18 mouse cellular contexts compared by ENCODE assay signal in genomic region chr2:181470285-181470684, GRCm38 (mm10). TPM values are rescaled to one million over a fixed set of nuclear protein-coding genes. Genes with fewer than 3 reads are reported as not detected.
DNase-seq lines count a peak whose midpoint lies in the region; ATAC-seq and TF ChIP-seq lines count a peak whose summit lies in the region.
"Had no signal": no experiment of that assay in that cellular context is flagged by ENCODE, and none has a peak within 500 bp of the region (broad histone marks: within the 10 kb centered on the region; RNA-seq: fewer than 3 reads in every experiment).

No protein-coding gene starts in this region.

- H3K4me1 ChIP-seq in kidney, adult 2 months (ENCODE audit: control insufficient read depth, insufficient read depth, low read length) = no peaks in the 10 kb centered on the region
- H3K4me1 ChIP-seq in heart, embryonic 13.5 days = peaks cover 29% of the 10 kb centered on the region
- H3K4me1 ChIP-seq in intestine, postnatal 0 days (replicated peaks; ENCODE audit: control insufficient read depth, insufficient read depth, low read length) = no peaks in the 10 kb centered on the region
- H3K4me1 ChIP-seq: hindbrain, embryonic 15.5 days had no signal

- H3K9ac ChIP-seq in heart, embryonic 13.5 days = 0 out of 2 replicates have a peak overlapping the region, but pooled peaks have one; percentile 48
- H3K9ac ChIP-seq in intestine, postnatal 0 days (ENCODE audit: low read depth, low read length) = no peak overlapping the region
- H3K9ac ChIP-seq: forebrain, postnatal 0 days; hindbrain, embryonic 15.5 days; liver, embryonic 15.5 days had no signal

- no peak for TF ChIP-seq CTCF in kidney, adult 2 months (conservative IDR thresholded peaks at IDR 0.05; ENCODE audit: insufficient read depth, insufficient read length, low read depth, low read length)
- no peak for TF ChIP-seq CTCF in intestine, postnatal 0 days (IDR thresholded peaks at IDR 0.05; ENCODE audit: low read depth)

- no peak for ATAC-seq in heart, embryonic 13.5 days (ENCODE audit: extremely low read depth, insufficient number of reproducible peaks, low FRiP score, low TSS enrichment)
- ATAC-seq in intestine, postnatal 0 days = no peak
- ATAC-seq: forebrain, postnatal 0 days had no signal

- peak overlapping the region; percentile 78 for H3K27ac ChIP-seq in kidney, adult 2 months (ENCODE audit: insufficient read depth, low read depth, low read length)
- peak overlapping the region; percentile 84 for H3K27ac ChIP-seq in heart, embryonic 13.5 days (replicated peaks)
- H3K27ac ChIP-seq in intestine, postnatal 0 days (ENCODE audit: low read depth, low read length) = no peak overlapping the region
- H3K27ac ChIP-seq: hindbrain, embryonic 15.5 days; liver, embryonic 15.5 days had no signal

- 65% methylated on average over 2 of the region's 2 CpGs for WGBS in kidney, adult 2 months
- WGBS in heart, embryonic 13.5 days = 53% methylated on average over 2 of the region's 2 CpGs
- WGBS in intestine, postnatal 0 days = 52% methylated on average over 2 of the region's 2 CpGs

- H3K27me3 ChIP-seq in kidney, adult 2 months (replicated peaks; ENCODE audit: control insufficient read depth, insufficient read depth, low read length) = no peaks in the 10 kb centered on the region
- no peaks in the 10 kb centered on the region for H3K27me3 ChIP-seq in heart, embryonic 13.5 days (replicated peaks)
- H3K27me3 ChIP-seq in intestine, postnatal 0 days (replicated peaks; ENCODE audit: control insufficient read depth, insufficient read depth, low read length) = no peaks in the 10 kb centered on the region
- H3K27me3 ChIP-seq: hindbrain, embryonic 15.5 days; liver, embryonic 15.5 days had no signal

- peak; percentile 48 for DNase-seq in adrenal gland, adult 2 months
- DNase-seq in adrenal gland, postnatal 25 days = no peak
- peak; percentile 70 for DNase-seq in kidney, adult 2 months
- DNase-seq in kidney, adult 9 months = no peak
- DNase-seq in lung, postnatal 10 days = peak; percentile 37
- DNase-seq in urinary bladder, postnatal 14 days (ENCODE audit: low spot score) = no peak
- DNase-seq: adrenal gland, adult 8-10 months; forebrain, postnatal 0 days; gastrocnemius, postnatal 14 days had no signal

- no peak overlapping the region for H3K4me2 ChIP-seq in heart, embryonic 13.5 days
- H3K4me2 ChIP-seq in intestine, postnatal 0 days (replicated peaks; ENCODE audit: low read depth) = no peak overlapping the region
- H3K4me2 ChIP-seq: hindbrain, embryonic 15.5 days; liver, embryonic 15.5 days; midbrain, embryonic 11.5 days had no signal

- H3K4me3 ChIP-seq in kidney, adult 2 months (ENCODE audit: insufficient read depth, low read depth, low read length) = no peak overlapping the region
- no peak overlapping the region for H3K4me3 ChIP-seq in heart, embryonic 13.5 days
- H3K4me3 ChIP-seq in intestine, postnatal 0 days (ENCODE audit: low read depth, low read length) = no peak overlapping the region
- H3K4me3 ChIP-seq: hindbrain, embryonic 15.5 days; liver, embryonic 15.5 days; myocyte had no signal

- H3K36me3 ChIP-seq in kidney, adult 2 months (ENCODE audit: control insufficient read depth, insufficient read depth, low read length) = no peaks in the 10 kb centered on the region
- H3K36me3 ChIP-seq in heart, embryonic 13.5 days = no peaks in the 10 kb centered on the region
- H3K36me3 ChIP-seq in intestine, postnatal 0 days (ENCODE audit: control insufficient read depth, insufficient read depth) = no peaks in the 10 kb centered on the region
- H3K36me3 ChIP-seq: hindbrain, embryonic 15.5 days; liver, embryonic 15.5 days had no signal

- no peak for TF ChIP-seq POLR2A in kidney, adult 2 months (IDR thresholded peaks at IDR 0.05; ENCODE audit: low read depth, low read length)

- H3K9me3 ChIP-seq in heart, embryonic 13.5 days = no peaks in the 10 kb centered on the region
- H3K9me3 ChIP-seq in intestine, postnatal 0 days (ENCODE audit: control insufficient read depth) = no peaks in the 10 kb centered on the region
- H3K9me3 ChIP-seq: hindbrain, embryonic 15.5 days; liver, embryonic 15.5 days had no signal

RNA-seq across cellular contexts. Expression of gene Zbtb46, which starts 11.1 kb away (rescaled TPM):
- 10 to 100 TPM in 1 of 2 experiments, 1 to 10 TPM in 1; 9.5 to 16.3 TPM for total RNA-seq in adrenal gland, adult 2 months (2021)
- polyA plus RNA-seq in adrenal gland, adult 2 months (2012; rRNA removed) = 6.0 and 6.2 TPM in 2 replicates
- 14.6 and 20.8 TPM in 2 replicates for total RNA-seq in adrenal gland, postnatal 25 days (2021)
- polyA plus RNA-seq in kidney, adult 2 months (2012; rRNA removed) = 7.7 and 8.0 TPM in 2 replicates
- 10.6 TPM in 2 replicates for polyA plus RNA-seq in heart, embryonic 13.5 days (2015; fragmentation: Nextera tagmentation; extraction: Ambion mirVana)
- 2.1 and 2.3 TPM in 2 replicates for polyA plus RNA-seq in intestine, postnatal 0 days (2015; fragmentation: Nextera tagmentation; extraction: Ambion mirVana)

RNA-seq across cellular contexts. Expression of gene Abhd16b, which starts 22.7 kb away (rescaled TPM):
- not detected for total RNA-seq in adrenal gland, adult 2 months (2021)
- polyA plus RNA-seq in adrenal gland, adult 2 months (2012; rRNA removed) = not detected in 2 replicates
- not detected in 2 replicates for total RNA-seq in adrenal gland, postnatal 25 days (2021)
- polyA plus RNA-seq in kidney, adult 2 months (2012; rRNA removed) = not detected in 2 replicates
- polyA plus RNA-seq in heart, embryonic 13.5 days (2015; fragmentation: Nextera tagmentation; extraction: Ambion mirVana) = 0.11 and 0.27 TPM in 2 replicates
- polyA plus RNA-seq in intestine, postnatal 0 days (2015; fragmentation: Nextera tagmentation; extraction: Ambion mirVana) = 0.07 TPM in 1 of 2 replicates, not detected in the other
- total RNA-seq: adrenal gland, adult 8-10 months; forebrain, postnatal 0 days; gastrocnemius, postnatal 14 days; layer of hippocampus, adult 18-20 months; left cerebral cortex, postnatal 25 days had no signal
- polyA plus RNA-seq: forebrain, postnatal 0 days; liver, embryonic 15.5 days; urinary bladder, adult 2 months had no signal

RNA-seq across cellular contexts. Expression of gene Tpd52l2, which starts 26.7 kb away (rescaled TPM):
- total RNA-seq in adrenal gland, adult 2 months (2021) = 100 to 1,000 TPM; 102 to 119 TPM
- 24.0 and 25.2 TPM in 2 replicates for polyA plus RNA-seq in adrenal gland, adult 2 months (2012; rRNA removed)
- total RNA-seq in adrenal gland, postnatal 25 days (2021) = 118 and 121 TPM in 2 replicates
- 35.2 and 41.5 TPM in 2 replicates for polyA plus RNA-seq in kidney, adult 2 months (2012; rRNA removed)
- polyA plus RNA-seq in heart, embryonic 13.5 days (2015; fragmentation: Nextera tagmentation; extraction: Ambion mirVana) = 109 and 118 TPM in 2 replicates
- 83.7 and 88.2 TPM in 2 replicates for polyA plus RNA-seq in intestine, postnatal 0 days (2015; fragmentation: Nextera tagmentation; extraction: Ambion mirVana)

RNA-seq across cellular contexts. Expression of gene Dnajc5, which starts 50.0 kb away (rescaled TPM):
- total RNA-seq in adrenal gland, adult 2 months (2021) = 10 to 100 TPM; 92.3 to 96.0 TPM
- 35.7 and 36.6 TPM in 2 replicates for polyA plus RNA-seq in adrenal gland, adult 2 months (2012; rRNA removed)
- total RNA-seq in adrenal gland, postnatal 25 days (2021) = 81.9 and 101 TPM in 2 replicates
- 55.5 and 65.1 TPM in 2 replicates for polyA plus RNA-seq in kidney, adult 2 months (2012; rRNA removed)
- 77.4 and 79.8 TPM in 2 replicates for polyA plus RNA-seq in heart, embryonic 13.5 days (2015; fragmentation: Nextera tagmentation; extraction: Ambion mirVana)
- 60.4 and 62.9 TPM in 2 replicates for polyA plus RNA-seq in intestine, postnatal 0 days (2015; fragmentation: Nextera tagmentation; extraction: Ambion mirVana)

Comparison
In these comparisons a context has a peak if more than half of its experiments do, and no peak if none do; other contexts are left out.
1. DNase-seq: peak in adrenal gland, adult 2 months (single experiment), kidney, adult 2 months (single experiment) and lung, postnatal 10 days (single experiment); none in adrenal gland, postnatal 25 days (single experiment), kidney, adult 9 months (single experiment) and urinary bladder, postnatal 14 days (single experiment).